Mouse (Mus musculus) neural tube, embryonic 14.5 days (tissue): ENCODE results near the gene Gm11985. TPM values are rescaled to one million over a fixed set of nuclear protein-coding genes. Genes with fewer than 3 reads are reported as not detected.

Experiments
- ATAC-seq: fragments of 200-750 bp; cut with Nextera tagmentation; 2 replicates; pipeline ENCODE4 v1.8.0; 2017; ENCODE audit warnings: low read depth, mild to moderate bottlenecking, moderate TSS enrichment, moderate library complexity
- H3K27ac ChIP-seq: fragments of 300-500 bp; sonication (generic); 2 replicates; pipeline ENCODE4 v1.5.1; 2014; ENCODE audit warnings: low read depth, mild to moderate bottlenecking, control low read depth, low read length, moderate library complexity, mixed read lengths
- H3K27me3 ChIP-seq: fragments of 300-500 bp; sonication (generic); 2 replicates; pipeline ENCODE4 v1.6.1; 2014; ENCODE audit warnings: low read length; ENCODE audit not compliant: control insufficient read depth, insufficient read depth
- H3K36me3 ChIP-seq: fragments of 300-500 bp; sonication (generic); 2 replicates; pipeline ENCODE4 v1.6.1; 2014; ENCODE audit warnings: low read length, mixed read lengths; ENCODE audit not compliant: control insufficient read depth, insufficient read depth
- H3K4me1 ChIP-seq: fragments of 300-500 bp; sonication (generic); 2 replicates; pipeline ENCODE4 v1.6.1; 2014; ENCODE audit warnings: low read length; ENCODE audit not compliant: control insufficient read depth, insufficient read depth
- H3K4me2 ChIP-seq: fragments of 300-500 bp; sonication (generic); 2 replicates; pipeline ENCODE4 v1.6.1; 2014; ENCODE audit warnings: mild to moderate bottlenecking, low read depth, low read length, control low read depth
- H3K4me3 ChIP-seq: fragments of 300-500 bp; sonication (generic); 2 replicates; pipeline ENCODE4 v1.5.1; 2014; ENCODE audit warnings: low read depth, low read length, control low read depth, mixed read lengths
- H3K9ac ChIP-seq: fragments of 300-500 bp; sonication (generic); replicated peaks from 2 replicates; pipeline ENCODE4 v1.6.1; 2014; ENCODE audit warnings: low read depth, mild to moderate bottlenecking, control low read depth, low read length, mixed read lengths
- H3K9me3 ChIP-seq: fragments of 300-500 bp; sonication (generic); 2 replicates; pipeline ENCODE4 v1.6.1; 2016; ENCODE audit warnings: low read length; ENCODE audit not compliant: control insufficient read depth
- WGBS: fragments of 180-500 bp; shearing (Covaris S2); extraction: QIAGEN DNeasy Blood & Tissue Kit; methylation state at CpG from one replicate; pipeline ENCODE4 v1.1.7; 2014; 5-methylcytosine and 5-hydroxymethylcytosine counted together
- polyA plus RNA-seq: library from polyadenylated mRNA; unstranded; fragments of >200 nt; fragmentation: Nextera tagmentation; extraction: Ambion mirVana; gene quantifications from 2 replicates; pipeline ENCODE4 v1.2.1, GENCODE M21; 2014

The Gm11985 gene
- polyA plus RNA-seq, 1 experiment from 2014 or later, result 0.20 TPM

GRCm38 (mm10) chr11:7212126-7212798 lies 23.9 kb upstream of the Gm11985 start:
- Histone ChIP-seq H3K27me3 (peaks cover 5% of the 10 kb centered on the region; the same call in 1 of the 2 replicates), H3K27ac (no peak overlapping the region), H3K4me1 (peaks cover 21% of the 10 kb centered on the region; the same call in 1 of the 2 replicates), H3K9ac (peak overlapping the region; percentile 72; the same call in 1 of the 2 replicates), H3K9me3 (no peaks in the 10 kb centered on the region), H3K4me3 (peak overlapping the region; percentile 54), H3K36me3 (no peaks in the 10 kb centered on the region), H3K4me2 (peak overlapping the region; percentile 95)
- ATAC-seq, result no peak
- 15% methylated on average over 17 of the region's 17 CpGs for WGBS

- 10% methylated on average over 9 of the region's 9 CpGs for WGBS
- Histone ChIP-seq H3K9me3 (no peaks in the 10 kb centered on the region), H3K27me3 (peaks cover 5% of the 10 kb centered on the region; the same call in 1 of the 2 replicates), H3K9ac (no peak overlapping the region), H3K27ac (no peak overlapping the region), H3K4me2 (peak overlapping the region; percentile 20; the same call in 1 of the 2 replicates), H3K36me3 (no peaks in the 10 kb centered on the region), H3K4me3 (no peak overlapping the region), H3K4me1 (peaks cover 21% of the 10 kb centered on the region; the same call in 1 of the 2 replicates)
- no peak for ATAC-seq
Measured at GRCm38 (mm10) chr11:7211211-7211610, 22.8 kb upstream of the Gm11985 start.

GRCm38 (mm10) chr11:7210343-7210742 lies 22.0 kb upstream of the Gm11985 start:
- Histone ChIP-seq H3K4me2 (no peak overlapping the region), H3K9me3 (no peaks in the 10 kb centered on the region), H3K9ac (no peak overlapping the region), H3K27me3 (peaks cover 3% of the 10 kb centered on the region; the same call in 1 of the 2 replicates), H3K27ac (no peak overlapping the region), H3K36me3 (no peaks in the 10 kb centered on the region), H3K4me1 (peaks cover 21% of the 10 kb centered on the region; the same call in 1 of the 2 replicates), H3K4me3 (no peak overlapping the region)
- ATAC-seq, result peak; percentile 15; the same call in 1 of the 2 replicates
- WGBS, result 8% methylated on average over 6 of the region's 6 CpGs

- H3K9ac ChIP-seq, result no peak overlapping the region
- no peak for ATAC-seq
- H3K36me3 ChIP-seq, result no peaks in the 10 kb centered on the region
- H3K4me1 ChIP-seq, result no peaks in the 10 kb centered on the region
- H3K27me3 ChIP-seq, result no peaks in the 10 kb centered on the region
- no peak overlapping the region for H3K27ac ChIP-seq
- H3K4me2 ChIP-seq, result no peak overlapping the region
- WGBS, result 88% methylated on average over 9 of the region's 9 CpGs
- H3K4me3 ChIP-seq, result no peak overlapping the region
- H3K9me3 ChIP-seq, result no peaks in the 10 kb centered on the region
Measured at GRCm38 (mm10) chr11:7203846-7204245, 15.5 kb upstream of the Gm11985 start.

DNA sequence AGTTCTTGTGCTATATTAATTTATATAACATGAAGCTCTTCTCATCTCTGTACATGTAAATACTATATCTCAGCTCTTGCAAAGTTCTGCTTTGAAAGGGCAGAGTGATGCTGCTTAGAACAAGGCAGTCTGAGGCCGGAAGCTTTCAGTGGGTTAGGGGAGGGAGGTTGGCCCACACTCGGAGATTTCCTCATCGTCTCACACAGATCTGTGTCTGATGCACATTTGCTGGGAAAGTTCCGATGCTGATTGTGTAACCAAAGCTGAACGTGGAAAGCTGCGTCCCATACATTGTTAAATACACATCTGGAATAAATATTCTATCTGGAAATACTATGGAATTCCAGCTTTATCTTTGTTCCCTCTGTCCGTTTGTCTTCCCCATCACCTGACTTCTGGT lies 13.8 kb upstream of the Gm11985 start:
- H3K27me3 ChIP-seq, result no peaks in the 10 kb centered on the region
- H3K4me2 ChIP-seq, result no peak overlapping the region
- ATAC-seq, result no peak
- no peaks in the 10 kb centered on the region for H3K4me1 ChIP-seq
- H3K9me3 ChIP-seq, result no peaks in the 10 kb centered on the region
- WGBS, result 85% methylated on average over 7 of the region's 7 CpGs
- no peak overlapping the region for H3K4me3 ChIP-seq
- no peaks in the 10 kb centered on the region for H3K36me3 ChIP-seq
- H3K9ac ChIP-seq, result no peak overlapping the region
- no peak overlapping the region for H3K27ac ChIP-seq

DNA sequence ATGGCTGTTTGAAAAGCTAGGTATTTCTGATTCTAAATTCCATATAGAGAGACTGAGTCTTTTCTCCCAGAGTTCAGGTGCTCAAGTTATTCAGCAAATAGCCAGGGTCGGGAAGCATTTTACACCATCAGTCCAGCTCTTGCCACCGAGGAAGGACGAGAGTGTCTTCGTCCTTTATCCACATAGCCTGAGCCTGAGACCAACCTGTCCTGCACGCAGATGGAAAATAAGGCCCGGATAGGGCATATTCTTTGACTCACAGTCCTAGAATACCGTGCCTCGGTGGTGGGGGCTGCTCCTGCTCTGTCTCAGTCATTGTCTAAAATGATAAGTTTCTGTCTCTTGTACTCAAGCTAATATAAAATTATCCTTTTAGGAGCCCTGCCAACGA lies 12.0 kb upstream of the Gm11985 start:
- Histone ChIP-seq H3K27me3 (no peaks in the 10 kb centered on the region), H3K9me3 (no peaks in the 10 kb centered on the region), H3K27ac (no peak overlapping the region), H3K4me1 (no peaks in the 10 kb centered on the region), H3K4me2 (no peak overlapping the region), H3K9ac (no peak overlapping the region), H3K4me3 (no peak overlapping the region), H3K36me3 (no peaks in the 10 kb centered on the region)
- 81% methylated on average over 9 of the region's 9 CpGs for WGBS
- ATAC-seq, result no peak

GRCm38 (mm10) chr11:7199736-7200392 lies 11.5 kb upstream of the Gm11985 start:
- Histone ChIP-seq H3K4me3 (no peak overlapping the region), H3K27ac (no peak overlapping the region), H3K9ac (no peak overlapping the region), H3K9me3 (no peaks in the 10 kb centered on the region), H3K4me2 (no peak overlapping the region), H3K4me1 (no peaks in the 10 kb centered on the region), H3K27me3 (no peaks in the 10 kb centered on the region), H3K36me3 (no peaks in the 10 kb centered on the region)
- WGBS, result 59% methylated on average over 14 of the region's 14 CpGs
- peak; percentile 26; the same call in 1 of the 2 replicates for ATAC-seq

GRCm38 (mm10) chr11:7198481-7199256 lies 10.3 kb upstream of the Gm11985 start:
- Histone ChIP-seq H3K4me1 (no peaks in the 10 kb centered on the region), H3K36me3 (no peaks in the 10 kb centered on the region), H3K27ac (no peak overlapping the region), H3K27me3 (no peaks in the 10 kb centered on the region), H3K4me3 (no peak overlapping the region), H3K9ac (no peak overlapping the region), H3K4me2 (no peak overlapping the region), H3K9me3 (no peaks in the 10 kb centered on the region)
- ATAC-seq, result peak; percentile 13; the same call in 1 of the 2 replicates
- WGBS, result 79% methylated on average over 10 of the region's 10 CpGs
